Mouse (Mus musculus) liver, adult 2 months (tissue): ENCODE measurements around the gene Trio. TPM values are rescaled to one million over a fixed set of nuclear protein-coding genes. Genes with fewer than 3 reads are reported as not detected.
A peak's percentile ranks its signal among the peaks of the same experiment; 100 is the strongest.

Source experiments
- DNase-seq: peaks from one replicate; pipeline ENCODE4 v3.0.0-alpha.2; 2011; ENCODE audit warnings: low read depth, low spot score; ENCODE audit errors: extremely low read depth
- H3K27ac ChIP-seq: fragments of 200-500 bp; replicated peaks from 2 replicates; pipeline ENCODE4 v1.5.1; 2012; ENCODE audit warnings: low read depth, mild to moderate bottlenecking, control low read depth, inconsistent platforms, low read length; ENCODE audit not compliant: insufficient read depth
- H3K27me3 ChIP-seq: fragments of 200-500 bp; 2 replicates; pipeline ENCODE4 v1.6.1; 2012; ENCODE audit warnings: mild to moderate bottlenecking, moderate library complexity, low read length, inconsistent platforms; ENCODE audit not compliant: control insufficient read depth, insufficient read depth
- H3K36me3 ChIP-seq: fragments of 200-500 bp; 2 replicates; pipeline ENCODE4 v1.6.1; 2012; ENCODE audit warnings: low read length, inconsistent platforms; ENCODE audit not compliant: control insufficient read depth, insufficient read depth
- H3K4me1 ChIP-seq: fragments of 200-500 bp; 2 replicates; pipeline ENCODE4 v1.6.1; 2011; ENCODE audit warnings: low read length; ENCODE audit not compliant: control insufficient read depth, insufficient read depth
- H3K4me3 ChIP-seq: fragments of 200-500 bp; 2 replicates; pipeline ENCODE4 v1.5.1; 2011; ENCODE audit warnings: low read depth, mild to moderate bottlenecking, control low read depth, low read length, moderate library complexity; ENCODE audit not compliant: insufficient read depth
- H3K79me2 ChIP-seq: fragments of 200-500 bp; 2 replicates; pipeline ENCODE4 v1.6.1; 2012; ENCODE audit warnings: inconsistent platforms, mild to moderate bottlenecking, low read length, moderate library complexity; ENCODE audit not compliant: control insufficient read depth, insufficient read depth
- H3K9ac ChIP-seq: fragments of 200-500 bp; 2 replicates; pipeline ENCODE4 v1.6.1; 2012; ENCODE audit warnings: low read depth, mild to moderate bottlenecking, control low read depth, inconsistent platforms, low read length
- CTCF ChIP-seq: fragments of 200-500 bp; IDR thresholded peaks from 2 replicates; pipeline ENCODE4 v1.5.1; 2011; ENCODE audit warnings: low read depth, low read length, control low read depth
- POLR2A ChIP-seq: fragments of 200-500 bp; IDR thresholded peaks from 2 replicates; pipeline ENCODE4 v1.6.1; 2011; ENCODE audit warnings: low read length, control low read depth; ENCODE audit not compliant: insufficient read depth; ENCODE audit errors: extremely low read depth
- WGBS: fragments of 180-500 bp; shearing (Covaris S2); methylation state at CpG from one replicate; pipeline ENCODE4 v1.1.7; 2018; 5-methylcytosine and 5-hydroxymethylcytosine counted together
- polyA plus RNA-seq: library from polyadenylated mRNA; depleted of rRNA; stranded (reverse); fragments of >200 nt; gene quantifications from 2 replicates; pipeline ENCODE4 v1.2.3, GENCODE M21; 2012
- total RNA-seq: library from RNA; depleted of rRNA; stranded (reverse); fragments of >200 nt; gene quantifications from 2 replicates; pipeline ENCODE4 v1.2.3, GENCODE M21; 2014

Gene Trio
- total and polyA plus RNA-seq, 2 experiments, result 10.6 to 17.9 TPM

GRCm38 (mm10) chr15:27941441-27941840, 84.2 kb downstream of the Trio start:
- no peaks in the 10 kb centered on the region for H3K36me3 ChIP-seq
- no peak for DNase-seq
- WGBS, result 74% methylated on average over 8 of the region's 8 CpGs
- H3K9ac ChIP-seq, result no peak overlapping the region
- no peak overlapping the region for H3K4me3 ChIP-seq
- H3K27ac ChIP-seq, result no peak overlapping the region
- no peak for TF ChIP-seq POLR2A
- no peak for TF ChIP-seq CTCF
- H3K4me1 ChIP-seq, result peaks cover 8% of the 10 kb centered on the region; the same call in 1 of the 2 replicates
- H3K79me2 ChIP-seq, result peaks cover 35% of the 10 kb centered on the region; the same call in 1 of the 2 replicates
- H3K27me3 ChIP-seq, result no peaks in the 10 kb centered on the region

GRCm38 (mm10) chr15:27941020-27941419, 84.6 kb downstream of the Trio start:
- peak; percentile 35 for DNase-seq
- WGBS, result 75% methylated on average over 8 of the region's 8 CpGs
- H3K4me3 ChIP-seq, result no peak overlapping the region

GRCm38 (mm10) chr15:27940032-27940431, 85.6 kb downstream of the Trio start:
- peaks cover 8% of the 10 kb centered on the region; the same call in 1 of the 2 replicates for H3K4me1 ChIP-seq
- no peaks in the 10 kb centered on the region for H3K36me3 ChIP-seq
- peaks cover 36% of the 10 kb centered on the region; the same call in 1 of the 2 replicates for H3K79me2 ChIP-seq
- H3K27me3 ChIP-seq, result no peaks in the 10 kb centered on the region
- WGBS, result 34% methylated on average over 4 of the region's 4 CpGs
- H3K4me3 ChIP-seq, result no peak overlapping the region
- no peak for DNase-seq
- no peak overlapping the region for H3K27ac ChIP-seq
- no peak overlapping the region for H3K9ac ChIP-seq
- no peak for TF ChIP-seq POLR2A
- no peak for TF ChIP-seq CTCF

More at GRCm38 (mm10) chr15:27941020-27941419, 84.6 kb downstream of the Trio start:
- Histone ChIP-seq H3K27me3 (no peaks in the 10 kb centered on the region), H3K36me3 (no peaks in the 10 kb centered on the region), H3K4me1 (peaks cover 8% of the 10 kb centered on the region; the same call in 1 of the 2 replicates), H3K27ac (no peak overlapping the region), H3K9ac (no peak overlapping the region), H3K79me2 (peaks cover 34% of the 10 kb centered on the region; the same call in 1 of the 2 replicates)
- TF ChIP-seq CTCF, result no peak
- TF ChIP-seq POLR2A, result no peak

GRCm38 (mm10) chr15:27938886-27939285, 86.8 kb downstream of the Trio start:
- Histone ChIP-seq H3K4me1 (peaks cover 8% of the 10 kb centered on the region; the same call in 1 of the 2 replicates), H3K36me3 (no peaks in the 10 kb centered on the region), H3K9ac (no peak overlapping the region), H3K4me3 (no peak overlapping the region), H3K27ac (no peak overlapping the region), H3K27me3 (no peaks in the 10 kb centered on the region), H3K79me2 (peaks cover 31% of the 10 kb centered on the region; the same call in 1 of the 2 replicates)
- WGBS, result 49% methylated on average over 6 of the region's 6 CpGs
- TF ChIP-seq CTCF (no peak), POLR2A (no peak)
- DNase-seq, result no peak

- H3K79me2 ChIP-seq, result peaks cover 29% of the 10 kb centered on the region; the same call in 1 of the 2 replicates
- H3K27me3 ChIP-seq, result no peaks in the 10 kb centered on the region
- WGBS, result 62% methylated on average over 24 of the region's 24 CpGs
- TF ChIP-seq CTCF, result no peak
- no peak for TF ChIP-seq POLR2A
- H3K9ac ChIP-seq, result no peak overlapping the region
- peaks cover 8% of the 10 kb centered on the region; the same call in 1 of the 2 replicates for H3K4me1 ChIP-seq
- DNase-seq, result no peak
- H3K36me3 ChIP-seq, result no peaks in the 10 kb centered on the region
- no peak overlapping the region for H3K27ac ChIP-seq
- H3K4me3 ChIP-seq, result no peak overlapping the region
Measured at GRCm38 (mm10) chr15:27937861-27938833, 87.5 kb downstream of the Trio start.
